Mouse (Mus musculus) kidney, embryonic 16.5 days (tissue): ENCODE results near the gene Tiam2. TPM values are rescaled to one million over a fixed set of nuclear protein-coding genes. Genes with fewer than 3 reads are reported as not detected.

Source experiments
- ATAC-seq: fragments of 200-750 bp; cut with Nextera tagmentation; 2 replicates; pipeline ENCODE4 v1.8.0; 2017; ENCODE audit warnings: moderate TSS enrichment; ENCODE audit not compliant: low FRiP score, low TSS enrichment
- H3K27ac ChIP-seq: fragments of 300-500 bp; sonication (generic); 2 replicates; pipeline ENCODE4 v1.5.1; 2014; ENCODE audit warnings: low read length
- H3K27me3 ChIP-seq: fragments of 300-500 bp; sonication (generic); 2 replicates; pipeline ENCODE4 v1.6.1; 2014; ENCODE audit warnings: low read length, control low read depth, mixed read lengths; ENCODE audit not compliant: insufficient read depth
- H3K36me3 ChIP-seq: fragments of 300-500 bp; sonication (generic); 2 replicates; pipeline ENCODE4 v1.6.1; 2014; ENCODE audit warnings: low read length, control low read depth, mixed read lengths; ENCODE audit not compliant: insufficient read depth
- H3K4me1 ChIP-seq: fragments of 300-500 bp; sonication (generic); 2 replicates; pipeline ENCODE4 v1.6.1; 2014; ENCODE audit warnings: low read length, control low read depth, mixed read lengths; ENCODE audit not compliant: insufficient read depth
- H3K4me2 ChIP-seq: fragments of 300-500 bp; sonication (generic); replicated peaks from 2 replicates; pipeline ENCODE4 v1.6.1; 2014; ENCODE audit warnings: low read depth, low read length
- H3K4me3 ChIP-seq: fragments of 300-500 bp; sonication (generic); 2 replicates; pipeline ENCODE4 v1.5.1; 2014; ENCODE audit warnings: mild to moderate bottlenecking, low read length
- H3K9ac ChIP-seq: fragments of 300-500 bp; sonication (generic); replicated peaks from 2 replicates; pipeline ENCODE4 v1.6.1; 2014; ENCODE audit warnings: low read length
- H3K9me3 ChIP-seq: fragments of 300-500 bp; sonication (generic); 2 replicates; pipeline ENCODE4 v1.6.1; 2016; ENCODE audit warnings: low read length, control low read depth
- WGBS: fragments of 180-500 bp; shearing (Covaris S2); extraction: QIAGEN DNeasy Blood & Tissue Kit; methylation state at CpG from one replicate; pipeline ENCODE4 v1.1.7; 2014; 5-methylcytosine and 5-hydroxymethylcytosine counted together
- polyA plus RNA-seq: library from polyadenylated mRNA; unstranded; fragments of >200 nt; fragmentation: Nextera tagmentation; extraction: Ambion mirVana; gene quantifications from 2 replicates; pipeline ENCODE4 v1.2.1, GENCODE M21; 2015

Tiam2 gene
- polyA plus RNA-seq, 1 experiment from 2014 or later, result 5.0 TPM

DNA sequence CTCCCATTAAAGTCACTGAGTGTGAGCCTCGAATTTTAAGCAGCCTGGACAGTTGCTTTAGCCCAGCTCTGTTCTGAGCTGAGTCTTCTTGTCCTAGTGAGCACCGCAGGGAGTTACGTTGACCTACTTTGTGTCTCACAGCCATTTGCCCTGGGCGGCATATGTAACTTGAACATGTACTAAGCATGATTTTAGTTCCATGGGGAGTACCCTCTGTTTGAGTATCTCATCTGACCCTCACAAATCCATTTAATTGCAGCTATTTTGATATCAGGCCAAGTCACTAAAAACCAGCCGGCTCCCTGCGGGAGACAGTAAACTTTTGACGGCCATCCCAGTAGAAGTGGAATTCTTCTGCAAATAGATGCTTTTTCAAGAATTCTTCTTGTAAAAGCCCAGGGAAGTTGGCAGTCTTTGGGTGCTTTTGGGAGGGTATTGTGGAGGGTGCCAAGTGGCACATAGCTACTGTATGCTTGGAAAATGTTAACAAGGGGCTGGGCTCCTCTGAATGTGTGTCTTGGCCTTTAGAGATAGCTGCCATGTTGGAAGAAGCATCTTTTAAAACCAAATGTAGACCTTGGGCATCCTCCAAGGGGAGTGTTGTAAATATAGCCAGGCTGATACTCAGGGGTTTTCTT, 10.6 kb downstream of the Tiam2 start:
- Histone ChIP-seq H3K4me2 (no peak overlapping the region), H3K9me3 (no peaks in the 10 kb centered on the region), H3K36me3 (no peaks in the 10 kb centered on the region), H3K9ac (no peak overlapping the region), H3K27ac (peak overlapping the region; percentile 40; the same call in 1 of the 2 replicates), H3K27me3 (no peaks in the 10 kb centered on the region), H3K4me3 (no peak overlapping the region), H3K4me1 (peaks cover 27% of the 10 kb centered on the region)
- 59% methylated on average over 7 of the region's 7 CpGs for WGBS
- no peak for ATAC-seq

DNA sequence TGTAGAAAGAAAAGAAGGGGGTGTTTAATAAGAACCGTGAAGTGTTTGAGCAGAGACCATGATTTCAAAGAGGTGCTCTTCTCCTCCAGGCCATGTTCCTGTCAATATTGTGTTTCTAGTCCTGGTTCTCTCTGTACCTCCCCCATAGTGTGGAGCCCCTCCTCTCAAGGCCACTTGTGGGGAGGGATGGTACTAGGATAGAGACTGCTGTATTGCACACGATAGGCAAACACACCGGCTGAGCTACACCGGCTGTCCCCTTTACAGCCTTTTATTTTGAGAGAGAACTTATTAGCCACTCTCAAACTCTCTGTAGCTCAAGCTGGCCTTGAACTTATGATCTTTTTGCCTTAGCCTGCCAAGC, 11.1 kb downstream of the Tiam2 start:
- H3K4me3 ChIP-seq, result no peak overlapping the region
- H3K36me3 ChIP-seq, result no peaks in the 10 kb centered on the region
- no peak overlapping the region for H3K9ac ChIP-seq
- no peak for ATAC-seq
- H3K4me2 ChIP-seq, result no peak overlapping the region
- 0 out of 2 replicates have a peak overlapping the region, but pooled peaks have one; percentile 14 for H3K27ac ChIP-seq
- H3K27me3 ChIP-seq, result no peaks in the 10 kb centered on the region
- peaks cover 25% of the 10 kb centered on the region for H3K4me1 ChIP-seq
- 29% methylated on average over 4 of the region's 4 CpGs for WGBS
- no peaks in the 10 kb centered on the region for H3K9me3 ChIP-seq

DNA sequence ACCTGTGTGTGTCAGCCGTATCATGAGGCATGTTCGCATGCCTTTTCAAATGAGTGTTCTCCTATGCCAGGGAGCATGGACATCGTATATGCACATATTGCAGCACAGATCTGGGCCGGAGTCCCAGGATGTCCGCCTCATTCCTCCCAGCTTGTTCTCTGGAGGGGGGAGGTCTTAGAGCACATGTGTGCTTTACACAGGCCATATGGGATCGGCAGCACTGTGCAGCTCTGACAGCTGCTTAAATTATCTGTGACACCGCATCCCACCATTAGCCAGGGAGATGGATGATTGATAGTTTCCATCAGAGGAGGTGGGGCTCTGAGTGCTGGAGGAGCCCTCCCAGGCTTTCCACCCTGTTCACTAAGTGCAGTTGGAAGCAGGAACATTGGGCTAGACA, 12.4 kb downstream of the Tiam2 start:
- no peaks in the 10 kb centered on the region for H3K27me3 ChIP-seq
- H3K9me3 ChIP-seq, result no peaks in the 10 kb centered on the region
- H3K27ac ChIP-seq, result 0 out of 2 replicates have a peak overlapping the region, but pooled peaks have one; percentile 2
- 29% methylated on average over 7 of the region's 7 CpGs for WGBS
- no peaks in the 10 kb centered on the region for H3K36me3 ChIP-seq
- peak; percentile 78 for ATAC-seq
- no peak overlapping the region for H3K4me2 ChIP-seq
- H3K4me1 ChIP-seq, result peaks cover 25% of the 10 kb centered on the region
- H3K9ac ChIP-seq, result no peak overlapping the region
- no peak overlapping the region for H3K4me3 ChIP-seq

GRCm38 (mm10) chr17:3344872-3345271, 18.5 kb downstream of the Tiam2 start:
- Histone ChIP-seq H3K36me3 (no peaks in the 10 kb centered on the region), H3K4me1 (no peaks in the 10 kb centered on the region), H3K27ac (no peak overlapping the region), H3K4me3 (no peak overlapping the region), H3K27me3 (no peaks in the 10 kb centered on the region), H3K9ac (no peak overlapping the region), H3K9me3 (no peaks in the 10 kb centered on the region), H3K4me2 (no peak overlapping the region)
- no peak for ATAC-seq
- 77% methylated on average over 7 of the region's 7 CpGs for WGBS

- Histone ChIP-seq H3K4me1 (no peaks in the 10 kb centered on the region), H3K27ac (no peak overlapping the region), H3K9me3 (no peaks in the 10 kb centered on the region), H3K36me3 (no peaks in the 10 kb centered on the region), H3K4me2 (no peak overlapping the region), H3K27me3 (no peaks in the 10 kb centered on the region), H3K4me3 (no peak overlapping the region), H3K9ac (no peak overlapping the region)
- no peak for ATAC-seq
- 59% methylated on average over 12 of the region's 12 CpGs for WGBS
These were observed 19.0 kb downstream of the Tiam2 start for GRCm38 (mm10) chr17:3345276-3345885.

GRCm38 (mm10) chr17:3347800-3348199, 21.4 kb downstream of the Tiam2 start:
- no peak for ATAC-seq
- Histone ChIP-seq H3K9me3 (no peaks in the 10 kb centered on the region), H3K27ac (no peak overlapping the region), H3K9ac (no peak overlapping the region), H3K4me3 (no peak overlapping the region), H3K4me2 (no peak overlapping the region), H3K36me3 (no peaks in the 10 kb centered on the region), H3K4me1 (0 out of 2 replicates have a peak, but pooled peaks cover 3% of the 10 kb centered on the region), H3K27me3 (no peaks in the 10 kb centered on the region)
- WGBS, result 80% methylated on average over 2 of the region's 2 CpGs

DNA sequence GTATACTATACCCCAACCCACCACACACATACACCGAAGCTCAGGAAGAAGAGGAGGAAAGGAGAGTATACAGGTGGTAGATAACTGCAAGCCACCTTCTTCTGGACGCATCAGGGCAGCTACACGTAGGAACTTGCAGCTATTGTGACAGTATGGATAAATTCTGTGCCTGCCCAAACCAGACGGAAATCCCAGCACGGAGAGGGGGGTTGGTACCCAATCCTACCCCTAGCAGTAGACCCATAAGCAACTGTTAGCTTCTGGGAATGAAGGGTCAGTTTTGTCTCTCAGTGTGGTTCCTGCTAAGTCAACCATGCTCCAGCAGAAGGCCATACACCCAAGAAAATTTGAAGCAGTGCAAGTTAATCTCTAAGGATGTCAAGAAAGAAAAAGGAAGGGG, 23.0 kb downstream of the Tiam2 start:
- H3K9me3 ChIP-seq, result no peaks in the 10 kb centered on the region
- no peak overlapping the region for H3K4me2 ChIP-seq
- no peak overlapping the region for H3K4me3 ChIP-seq
- 90% methylated on average over 5 of the region's 5 CpGs for WGBS
- no peak overlapping the region for H3K27ac ChIP-seq
- 0 out of 2 replicates have a peak, but pooled peaks cover 3% of the 10 kb centered on the region for H3K4me1 ChIP-seq
- ATAC-seq, result no peak
- H3K27me3 ChIP-seq, result no peaks in the 10 kb centered on the region
- no peak overlapping the region for H3K9ac ChIP-seq
- H3K36me3 ChIP-seq, result no peaks in the 10 kb centered on the region

DNA sequence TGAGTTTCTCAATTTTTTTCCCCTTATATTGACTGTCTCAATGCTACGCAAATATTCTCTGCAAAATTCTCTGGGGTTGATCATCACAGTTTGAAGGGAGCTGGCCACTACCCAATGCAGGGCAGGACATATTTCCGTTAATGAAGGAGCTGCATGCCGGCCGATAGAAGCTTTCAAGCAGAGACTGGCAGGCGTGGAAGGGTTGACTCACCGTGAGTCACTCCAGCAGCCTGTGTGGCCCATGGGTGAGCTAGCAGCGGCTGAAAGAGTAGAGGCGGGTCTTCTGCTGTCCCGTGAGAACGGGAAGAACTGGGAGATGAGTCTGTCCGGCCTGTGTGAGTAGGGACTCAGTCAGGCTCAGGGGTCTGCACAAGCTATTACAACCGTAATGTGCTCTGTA, 23.6 kb downstream of the Tiam2 start:
- Histone ChIP-seq H3K9ac (no peak overlapping the region), H3K36me3 (no peaks in the 10 kb centered on the region), H3K4me3 (no peak overlapping the region), H3K27me3 (no peaks in the 10 kb centered on the region), H3K4me2 (no peak overlapping the region), H3K27ac (no peak overlapping the region), H3K4me1 (peaks cover 4% of the 10 kb centered on the region; the same call in 1 of the 2 replicates), H3K9me3 (no peaks in the 10 kb centered on the region)
- ATAC-seq, result no peak
- 80% methylated on average over 12 of the region's 12 CpGs for WGBS

- H3K4me3 ChIP-seq, result no peak overlapping the region
- no peak overlapping the region for H3K4me2 ChIP-seq
- peaks cover 8% of the 10 kb centered on the region; the same call in 1 of the 2 replicates for H3K4me1 ChIP-seq
- H3K9ac ChIP-seq, result no peak overlapping the region
- no peak for ATAC-seq
- H3K9me3 ChIP-seq, result no peaks in the 10 kb centered on the region
- no peaks in the 10 kb centered on the region for H3K27me3 ChIP-seq
- WGBS, result 93% methylated on average over 4 of the region's 4 CpGs
- H3K36me3 ChIP-seq, result no peaks in the 10 kb centered on the region
- no peak overlapping the region for H3K27ac ChIP-seq
These were observed 24.0 kb downstream of the Tiam2 start for GRCm38 (mm10) chr17:3350405-3350804.

DNA sequence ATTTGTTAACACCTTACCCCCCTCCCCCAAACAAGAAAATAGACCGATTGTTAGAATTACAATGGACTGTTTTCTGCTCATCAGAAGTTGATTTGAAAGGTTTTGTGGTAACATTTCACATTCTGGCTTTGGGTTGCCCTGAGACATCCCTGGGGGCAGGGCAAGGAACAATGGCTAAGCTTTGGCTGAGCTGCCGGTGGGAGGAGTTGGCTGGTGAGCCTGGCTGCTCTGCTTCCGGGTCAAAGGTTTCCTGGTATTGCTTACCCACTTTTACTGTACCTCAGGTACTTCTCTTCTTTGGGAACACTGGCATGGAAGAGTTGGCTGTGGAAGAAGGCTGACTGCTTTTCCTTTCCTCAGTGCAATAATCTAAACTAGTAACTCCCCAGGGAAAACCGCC, 25.3 kb downstream of the Tiam2 start:
- H3K27me3 ChIP-seq, result no peaks in the 10 kb centered on the region
- no peak overlapping the region for H3K9ac ChIP-seq
- no peak overlapping the region for H3K27ac ChIP-seq
- H3K36me3 ChIP-seq, result no peaks in the 10 kb centered on the region
- H3K4me3 ChIP-seq, result no peak overlapping the region
- no peak for ATAC-seq
- no peak overlapping the region for H3K4me2 ChIP-seq
- WGBS, result 63% methylated on average over 4 of the region's 4 CpGs
- H3K4me1 ChIP-seq, result peaks cover 8% of the 10 kb centered on the region; the same call in 1 of the 2 replicates
- no peaks in the 10 kb centered on the region for H3K9me3 ChIP-seq
